Mouse (Mus musculus) adrenal gland, adult 8-10 months (tissue): ENCODE data around the gene Dph5. TPM values are rescaled to one million over a fixed set of nuclear protein-coding genes. Genes with fewer than 3 reads are reported as not detected.
"Not testable (repeated sequence)": the region's sequence is repeated elsewhere in the genome, so short reads cannot be mapped to it uniquely, and the experiment has no call there.

Experiments used
- DNase-seq: peaks from one replicate; pipeline ENCODE4 v3.0.0; 2022
- total RNA-seq, 4 experiments: library from RNA; stranded (reverse); gene quantifications; 2 replicates each; pipeline ENCODE4 v1.2.4; 2022

The Dph5 gene
- total RNA-seq = 10 to 100 TPM; 19.4 to 27.2 (median 21.3) TPM

DNA sequence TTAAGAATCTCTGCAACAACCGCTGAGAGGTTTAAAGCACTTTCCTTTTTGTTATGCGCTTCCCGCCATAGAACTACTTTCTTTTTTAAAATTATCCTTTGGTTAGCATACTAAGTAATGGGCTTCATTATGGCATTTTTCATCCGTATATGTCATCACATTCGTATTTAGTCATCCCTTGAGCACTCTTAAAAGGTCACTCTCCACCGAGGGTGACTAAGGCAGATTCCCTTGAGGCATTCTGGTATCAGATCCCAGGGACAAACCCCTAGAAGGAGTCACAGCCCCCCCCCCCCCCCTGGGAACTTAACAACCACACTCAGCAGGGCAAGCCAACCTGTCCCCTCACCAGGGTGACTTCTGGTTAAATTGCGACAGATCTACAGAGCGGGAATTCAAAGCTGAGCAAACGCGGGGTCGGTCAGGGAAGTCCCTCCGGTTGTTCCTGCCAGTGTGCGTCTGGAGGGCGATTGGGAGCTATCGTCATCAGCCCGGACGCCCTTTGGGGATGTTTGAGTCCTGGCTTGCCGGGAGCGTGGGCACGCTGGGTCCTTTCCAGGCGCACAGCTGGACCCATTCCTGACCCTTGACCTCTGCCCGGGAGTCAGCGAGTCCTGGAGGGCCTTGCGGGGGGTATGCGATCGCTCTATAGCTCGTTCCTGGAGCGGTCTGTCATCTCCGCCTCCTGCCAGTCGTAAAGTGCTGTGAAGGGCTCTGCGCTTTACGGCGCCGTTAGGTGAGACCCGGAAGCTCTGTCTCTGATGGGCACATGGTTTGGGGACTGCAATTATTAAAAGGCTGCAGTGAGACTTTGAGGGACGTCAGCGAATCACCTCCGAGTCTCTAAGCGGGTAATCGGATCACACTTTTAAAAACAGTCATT is at the start of gene Dph5:
Gene Dph5 (plus strand): TSS at position 411 of the 883 bp plus-strand sequence.
- DNase-seq = peak; percentile 88

DNA sequence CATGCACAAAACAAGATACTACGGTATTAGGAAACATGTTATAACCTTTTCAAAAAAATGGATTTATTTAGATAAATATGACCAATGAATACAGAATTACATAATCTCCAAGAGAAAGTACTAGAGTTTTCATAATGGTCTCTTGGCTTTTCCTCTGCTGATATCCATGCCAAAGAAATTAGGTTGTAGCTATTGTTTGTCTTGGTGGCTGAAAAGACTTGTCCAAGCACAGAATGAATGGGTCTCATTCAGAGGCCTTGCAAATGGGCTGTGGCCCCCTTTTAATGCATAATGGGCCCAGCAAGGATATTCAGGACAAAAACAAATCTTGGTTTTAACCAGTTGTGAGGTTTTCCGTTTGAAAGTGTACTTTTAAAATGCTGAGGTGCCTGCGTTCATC is 43.1 kb upstream of the Dph5 start:
- DNase-seq = no peak

DNA sequence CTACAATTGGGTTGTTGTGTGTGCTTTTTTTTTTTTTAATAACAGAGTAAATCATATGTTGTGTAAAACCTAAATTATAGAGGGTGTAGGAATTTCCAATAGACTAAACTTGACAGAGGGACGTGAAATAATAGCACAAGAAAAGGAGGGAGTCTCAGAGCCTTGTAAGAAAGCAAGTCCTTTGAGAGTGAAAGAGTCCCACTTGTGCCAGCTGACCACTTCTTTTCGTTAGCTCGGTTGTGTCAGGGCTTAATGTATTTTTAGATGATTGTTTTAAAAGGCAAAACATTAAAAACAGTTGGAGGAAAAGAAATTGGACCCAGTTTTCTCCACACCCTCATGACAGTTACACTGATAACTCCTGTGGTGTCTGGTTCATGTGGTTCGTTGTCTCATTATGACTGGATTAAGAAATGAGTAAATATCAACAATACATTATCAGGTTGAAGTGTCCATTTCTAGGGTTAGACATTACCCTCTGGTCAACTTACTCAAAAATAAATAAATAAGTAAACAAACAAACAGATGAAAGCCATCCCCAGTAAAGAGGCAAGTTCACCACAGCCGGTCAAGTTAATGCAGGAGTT is 42.5 kb upstream of the Dph5 start:
- no peak for DNase-seq

DNA sequence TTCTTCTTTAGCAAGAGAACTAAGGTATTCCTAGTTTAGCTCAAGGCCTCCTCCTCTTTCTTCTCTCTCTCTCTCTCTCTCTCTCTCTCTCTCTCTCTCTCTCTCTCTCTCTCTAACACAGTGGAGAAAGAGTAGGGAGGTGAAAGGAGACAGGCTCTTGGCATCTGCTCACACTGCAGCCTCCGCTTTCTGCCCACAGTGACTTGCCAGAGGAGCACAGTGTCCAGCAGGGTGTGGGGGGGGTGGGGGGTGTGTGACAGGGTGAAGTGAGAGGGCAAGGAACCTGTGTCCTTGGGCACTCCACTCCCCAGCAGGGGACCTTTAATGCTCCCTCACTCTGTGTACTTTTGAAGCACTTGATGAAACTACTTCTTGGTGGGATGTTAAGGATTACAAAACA is 41.9 kb upstream of the Dph5 start:
- no peak for DNase-seq

DNA sequence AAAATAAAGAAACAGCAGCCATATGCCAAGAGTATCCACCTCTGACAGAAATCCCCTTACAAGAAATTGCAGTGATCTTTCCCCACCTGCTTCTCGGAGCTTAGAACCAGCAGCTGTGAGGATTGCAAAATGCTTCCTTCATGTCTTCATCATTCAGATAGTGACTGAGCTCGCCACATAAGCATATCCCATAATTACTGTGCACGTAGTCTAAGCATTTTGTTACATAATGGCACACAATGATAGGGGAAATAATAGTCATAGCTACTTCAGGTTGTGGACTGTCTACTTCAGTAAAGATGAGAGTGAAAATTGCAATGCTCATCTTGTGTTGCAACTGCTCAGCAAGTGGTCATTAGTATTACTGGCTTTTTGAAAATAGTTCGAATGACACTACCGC is 41.5 kb upstream of the Dph5 start:
- DNase-seq = no peak

DNA sequence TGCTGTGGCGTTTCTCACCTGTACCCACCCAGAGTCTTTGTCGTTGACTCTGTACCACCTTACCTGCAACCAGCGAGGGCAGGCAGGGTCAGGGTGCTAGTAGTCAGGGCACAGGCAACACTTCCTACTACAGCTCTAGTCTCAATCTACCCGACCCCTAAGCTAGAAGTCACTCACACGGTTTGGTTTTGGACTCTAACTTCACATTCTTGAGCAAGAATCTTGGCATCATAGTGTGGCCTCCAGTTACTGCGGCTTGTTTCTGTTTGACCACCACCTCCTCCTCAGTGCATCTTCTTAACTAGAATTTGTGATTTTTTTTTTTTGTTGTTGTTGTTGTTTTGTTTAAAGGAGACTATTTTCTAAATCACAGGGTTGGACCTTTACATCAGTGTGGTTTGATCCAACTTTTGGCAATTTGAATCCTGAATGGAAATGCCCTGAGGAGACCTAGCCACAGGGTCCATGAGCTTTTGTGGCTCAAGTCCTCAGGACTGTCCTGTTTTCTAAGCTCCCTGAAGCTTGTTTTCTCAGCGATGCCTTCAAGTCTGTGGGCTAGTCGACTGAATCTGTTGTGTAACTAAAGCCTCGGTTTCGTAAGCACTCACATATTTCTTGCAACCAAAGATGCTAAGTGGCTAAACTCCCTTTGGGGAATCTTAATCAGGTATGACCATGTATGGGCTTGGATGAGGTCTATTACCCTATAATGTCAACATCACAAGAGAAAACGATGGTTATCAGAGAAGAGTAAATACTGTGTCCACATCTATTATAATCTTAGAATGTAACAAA is 38.8 kb upstream of the Dph5 start:
- no peak for DNase-seq

DNA sequence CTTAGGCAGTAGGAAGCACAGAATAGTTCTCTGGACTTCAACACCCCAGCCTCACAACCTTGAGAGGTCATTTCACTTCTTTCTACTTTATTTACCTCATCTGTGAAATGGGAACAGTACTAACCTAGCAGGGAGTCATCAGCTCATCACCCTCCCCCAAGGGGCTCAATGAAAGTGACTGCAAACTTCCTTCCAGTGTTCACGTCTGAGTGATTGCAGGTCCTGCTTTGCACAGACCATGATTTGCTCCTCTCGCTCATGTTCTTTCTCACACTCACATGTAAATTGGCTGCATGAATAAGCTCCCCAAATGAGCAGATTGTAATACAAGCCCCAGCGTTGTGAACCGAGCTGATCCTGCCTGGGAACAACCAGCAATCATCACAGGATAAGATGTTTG is 36.7 kb upstream of the Dph5 start:
- DNase-seq = no peak

DNA sequence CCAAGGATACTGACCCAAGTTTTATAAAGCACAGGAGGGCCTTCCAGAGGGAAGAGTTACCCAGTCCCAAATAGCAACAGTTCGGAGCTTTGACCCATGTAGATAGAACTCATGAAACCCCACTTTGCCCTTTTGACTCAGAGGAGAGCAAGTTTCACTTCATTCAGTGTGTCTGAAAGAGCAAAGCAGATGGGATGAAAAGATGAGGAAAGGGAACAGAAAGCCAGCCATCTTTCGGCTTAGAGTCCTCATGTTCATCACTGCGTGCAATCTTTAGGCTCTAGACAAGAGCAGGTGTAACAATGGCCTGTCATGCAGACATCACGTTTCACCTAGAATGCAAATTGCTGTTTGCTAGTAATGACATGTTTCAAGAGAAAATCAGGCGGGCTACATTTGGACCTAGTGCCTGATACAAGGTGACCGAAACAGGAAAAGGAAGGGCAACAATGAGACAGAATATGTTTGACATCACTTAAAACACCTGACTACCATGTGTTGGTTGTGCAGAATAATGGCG is 32.9 kb upstream of the Dph5 start:
- no peak for DNase-seq

DNA sequence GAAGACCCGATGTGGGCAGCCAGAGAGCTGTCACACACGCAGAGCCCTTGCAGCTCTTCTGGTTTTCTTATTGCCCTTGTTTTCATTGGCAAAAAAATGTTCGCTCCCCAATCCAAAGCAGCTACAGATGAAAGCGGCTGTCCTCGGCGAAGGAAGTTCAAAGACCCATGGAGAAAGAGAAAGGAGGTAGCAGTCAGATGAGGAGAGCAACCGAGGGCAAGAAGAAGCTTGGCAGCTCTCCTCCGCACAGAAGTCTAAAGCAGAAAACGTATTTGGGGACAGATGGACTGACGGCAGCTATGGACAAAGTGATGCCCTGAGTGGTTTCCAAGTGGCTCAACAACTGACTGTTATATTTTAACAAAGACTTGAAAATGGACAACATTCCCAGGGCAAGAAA is 32.1 kb upstream of the Dph5 start:
- no peak for DNase-seq

DNA sequence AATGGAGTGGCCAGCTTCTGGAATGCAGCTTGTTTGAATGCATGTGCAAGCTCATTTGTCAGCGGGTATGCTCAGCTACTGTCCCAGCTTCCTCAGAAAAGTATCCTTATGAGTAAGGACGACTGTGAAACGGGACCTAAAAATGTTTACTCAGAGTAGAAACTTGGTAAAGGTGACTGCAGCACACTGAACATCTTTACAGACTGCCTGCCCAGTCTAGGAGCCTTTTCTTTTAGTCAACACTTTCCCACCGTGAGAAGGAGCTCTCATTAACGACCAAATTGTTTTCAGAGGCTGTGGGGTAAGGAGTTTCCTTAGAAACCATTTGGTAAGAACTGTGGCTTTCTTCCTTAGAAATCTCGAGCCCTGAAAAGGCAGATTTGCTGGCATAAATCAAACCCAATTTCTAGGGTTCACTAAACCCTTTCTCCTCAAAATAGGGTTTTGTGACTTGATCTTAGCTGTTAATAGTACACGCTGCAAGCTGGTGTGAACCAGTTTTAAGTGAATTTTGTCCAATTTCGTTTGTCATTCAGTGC is 31.1 kb upstream of the Dph5 start:
- no peak for DNase-seq

DNA sequence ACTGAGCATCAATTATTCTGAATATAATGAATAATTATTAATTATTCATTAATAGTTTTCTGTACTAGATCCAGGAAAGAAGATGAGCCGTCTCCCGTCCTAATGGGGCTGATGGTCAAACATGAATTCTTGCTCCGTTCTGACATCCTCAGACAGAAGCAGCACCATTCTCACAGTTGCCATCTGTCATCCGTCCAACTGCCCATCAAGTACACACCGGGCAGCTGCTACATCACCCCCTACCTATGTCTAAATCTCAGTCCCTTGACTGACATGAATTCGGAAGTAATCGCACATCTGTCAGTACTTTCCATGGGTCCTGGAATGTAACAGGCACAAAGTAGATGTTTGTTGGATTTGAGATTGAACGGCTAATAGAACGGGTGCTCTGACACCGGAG is 30.2 kb upstream of the Dph5 start:
- no peak for DNase-seq

DNA sequence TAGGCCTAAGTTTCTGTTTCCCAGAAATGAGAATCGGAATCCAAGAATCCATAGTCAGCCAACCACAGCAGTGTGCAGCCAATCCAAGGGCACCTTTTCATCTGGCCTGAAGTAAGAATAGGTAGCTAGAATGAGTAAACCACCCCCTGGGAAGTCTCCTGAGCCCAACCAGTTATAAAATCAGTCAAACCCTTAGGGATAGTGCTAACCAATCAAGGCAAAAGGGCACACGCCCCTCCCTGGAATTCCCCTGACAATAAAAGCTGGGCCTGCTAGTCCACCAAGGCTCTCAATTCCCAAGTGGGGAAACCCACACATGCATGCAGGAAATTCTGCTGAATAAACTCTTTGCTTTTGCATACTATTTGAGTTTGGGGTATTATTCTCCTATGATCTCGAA is 28.8 kb upstream of the Dph5 start:
- DNase-seq = no peak

DNA sequence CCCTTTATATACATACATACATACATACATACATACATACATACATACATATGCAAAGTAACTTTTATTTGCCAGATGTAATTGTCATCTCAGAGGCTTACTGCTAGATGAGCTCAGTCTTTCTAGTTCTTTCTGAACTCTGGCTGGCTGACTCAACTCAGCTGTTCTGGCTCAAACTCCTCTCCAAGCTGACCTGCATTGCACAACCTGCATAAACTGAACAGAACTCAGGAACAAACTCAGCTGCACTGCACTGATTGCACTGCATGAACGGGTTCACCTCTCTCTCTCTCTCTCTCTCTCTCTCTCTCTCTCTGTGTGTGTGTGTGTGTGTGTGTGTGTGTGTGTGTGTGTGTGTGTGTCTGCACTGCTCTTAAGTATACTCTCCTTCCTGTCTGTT is 26.9 kb upstream of the Dph5 start:
- not testable (repeated sequence) for DNase-seq

DNA sequence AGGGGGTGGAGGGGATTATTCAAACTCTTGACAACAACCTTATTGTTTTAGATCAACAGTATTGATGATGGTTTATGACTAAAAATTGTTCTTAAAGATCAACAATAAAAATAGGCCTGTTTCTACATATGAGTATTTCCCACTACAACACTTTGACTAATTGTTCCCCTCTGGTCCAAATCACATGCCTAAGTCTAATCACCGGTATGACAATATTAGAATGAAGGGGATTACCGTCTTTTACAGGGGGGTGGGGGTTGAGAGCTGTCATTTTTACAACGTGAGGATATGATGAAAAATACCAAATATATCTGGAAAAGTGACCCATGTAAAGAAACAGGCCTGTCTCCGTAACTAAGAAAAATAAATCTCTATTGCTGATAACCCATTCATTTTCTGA is 24.1 kb upstream of the Dph5 start:
- DNase-seq = no peak

DNA sequence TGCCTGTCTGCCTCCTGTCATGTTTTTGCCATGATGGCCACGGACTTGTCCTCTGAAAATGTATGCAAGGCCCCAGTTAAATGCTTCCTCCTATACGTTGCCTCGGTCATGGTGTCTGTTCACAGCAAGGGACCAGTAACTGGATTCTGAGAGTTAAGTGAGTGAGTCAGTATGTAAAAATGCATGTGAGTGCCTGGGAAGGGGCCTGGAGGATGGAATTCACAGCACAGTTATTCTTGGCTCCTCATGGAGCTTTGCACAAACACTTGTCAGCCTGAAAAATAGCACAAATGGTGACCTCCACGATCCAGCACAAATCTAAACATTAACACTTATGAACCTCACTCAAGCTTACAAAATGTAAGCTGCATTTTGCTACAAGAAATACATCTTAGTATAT is 20.5 kb upstream of the Dph5 start:
- DNase-seq = no peak

DNA sequence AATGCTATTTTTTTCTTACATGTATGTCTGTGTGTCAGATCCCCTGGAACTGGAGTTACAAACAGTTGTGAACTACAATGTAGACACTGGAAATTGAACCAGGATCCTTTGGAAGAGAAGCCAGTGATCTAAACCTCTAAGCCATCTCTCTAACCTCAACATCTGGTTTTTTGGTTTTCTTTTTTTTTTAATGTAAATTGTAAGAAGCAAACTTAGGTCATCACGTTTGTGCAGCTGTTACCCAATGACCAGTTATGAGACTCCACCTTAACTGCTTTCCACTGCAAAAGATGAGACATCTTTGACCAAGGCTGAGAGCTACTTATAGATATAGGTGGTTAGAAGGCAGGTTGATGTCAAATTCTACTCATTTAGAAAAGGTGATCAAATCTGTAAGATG is 19.7 kb upstream of the Dph5 start:
- no peak for DNase-seq

DNA sequence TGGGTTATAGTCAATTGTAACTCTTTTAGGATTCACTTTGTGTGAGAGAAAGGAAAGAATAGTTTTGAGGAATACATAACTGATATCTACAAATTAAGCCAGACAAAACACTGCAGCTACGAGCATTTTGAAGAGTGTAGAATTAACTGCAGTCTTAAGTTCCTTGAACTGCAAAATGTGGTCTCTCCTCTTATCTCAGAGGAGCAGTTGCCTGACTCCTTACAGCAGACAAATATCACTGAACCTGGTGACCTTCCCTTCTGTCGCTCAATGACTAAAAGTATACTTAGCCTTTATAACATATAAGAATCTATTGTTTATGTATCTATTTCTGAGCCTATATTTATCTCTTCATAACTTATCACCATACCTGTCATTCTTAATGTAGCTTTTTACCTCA is 18.3 kb upstream of the Dph5 start:
- no peak for DNase-seq

DNA sequence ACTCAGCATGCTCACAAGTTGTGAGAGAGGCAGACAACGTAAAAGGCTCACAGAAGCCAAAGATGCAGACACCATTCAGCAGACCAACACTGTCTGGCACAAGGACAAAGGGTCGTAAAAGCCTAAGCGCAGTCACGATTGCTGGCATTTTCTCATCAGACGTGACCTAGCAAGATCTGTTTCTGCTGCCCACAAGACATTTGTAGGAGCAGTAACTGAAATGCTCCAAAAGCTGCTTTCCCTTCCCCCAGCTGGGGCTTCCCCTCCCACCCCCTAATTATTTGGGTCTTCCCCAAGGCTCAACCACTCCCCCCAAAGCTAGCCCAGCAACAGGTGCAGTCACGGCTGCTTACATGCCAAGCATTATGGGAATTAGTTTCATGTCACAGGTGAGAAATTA is 12.1 kb upstream of the Dph5 start:
- DNase-seq = no peak

DNA sequence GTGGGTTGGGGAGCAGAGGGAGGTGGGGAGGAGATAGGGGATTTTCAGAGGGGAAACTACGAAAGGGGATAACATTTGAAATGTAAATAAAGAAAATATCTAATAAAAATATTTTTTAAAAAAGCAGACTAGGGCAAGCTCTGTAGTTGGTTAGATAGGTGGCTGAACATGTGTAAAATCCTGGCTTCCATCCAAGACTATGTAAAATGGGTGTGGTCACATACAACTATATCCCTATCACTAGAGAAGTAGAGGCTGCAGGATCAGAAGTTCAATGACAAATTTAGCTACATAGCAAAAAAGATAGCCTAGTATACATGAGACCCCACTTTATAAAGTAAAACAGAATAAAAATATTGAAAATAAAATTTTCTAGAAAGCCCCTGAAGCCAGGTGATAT is 10.5 kb upstream of the Dph5 start:
- no peak for DNase-seq

DNA sequence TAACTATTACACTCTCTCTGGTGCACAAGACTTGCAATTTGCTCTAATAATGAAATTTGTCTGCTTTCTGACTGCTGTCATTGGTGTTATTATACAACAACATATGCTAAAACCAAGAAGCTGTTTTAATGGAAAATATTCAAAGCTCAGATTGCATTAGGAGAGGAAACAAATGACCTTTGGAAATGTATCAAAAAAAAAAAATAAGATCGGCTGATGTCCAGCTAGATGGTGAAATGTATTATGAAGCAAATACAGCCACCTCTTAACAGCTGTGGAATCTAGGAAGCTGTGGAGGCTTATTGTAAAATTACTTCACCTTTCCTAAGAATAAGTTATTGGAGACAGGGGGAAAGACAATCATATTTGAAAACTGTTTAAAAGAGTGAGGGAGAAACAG is 3.6 kb upstream of the Dph5 start:
- DNase-seq = no peak

DNA sequence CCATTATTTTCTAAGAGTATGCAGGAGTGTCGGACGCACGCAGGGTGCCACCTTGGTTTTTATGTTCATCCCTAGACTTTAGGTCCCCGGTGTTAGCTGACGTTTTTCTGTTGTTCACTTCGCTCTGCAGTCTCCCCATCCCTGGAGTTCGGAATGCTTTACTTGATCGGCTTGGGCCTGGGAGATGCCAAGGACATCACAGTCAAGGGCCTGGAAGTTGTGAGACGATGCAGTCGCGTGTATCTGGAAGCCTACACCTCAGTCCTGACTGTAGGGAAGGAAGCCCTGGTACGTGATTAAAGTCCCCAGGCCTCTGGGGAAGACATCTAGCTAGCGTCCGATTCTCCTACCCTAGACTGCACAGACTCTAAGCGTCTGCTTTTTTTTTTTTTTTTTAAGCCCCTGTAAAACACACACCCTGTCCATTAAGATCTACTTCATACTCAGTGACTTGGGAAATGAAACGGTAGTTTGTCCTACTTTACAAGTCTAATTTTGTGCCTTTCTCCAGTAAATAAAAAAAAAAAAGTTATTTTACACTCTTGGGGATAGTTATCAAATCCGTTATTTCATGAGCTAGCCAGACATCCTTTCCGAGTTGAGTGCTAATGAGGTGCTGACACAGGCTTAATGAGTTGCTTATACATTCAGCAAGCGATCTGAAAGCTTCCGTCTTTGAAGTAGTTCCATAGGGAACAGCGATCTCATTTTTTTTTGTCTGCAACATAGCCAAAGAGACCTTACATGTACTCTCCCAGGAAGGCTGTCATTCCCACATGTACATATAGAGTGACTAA is 871 bp downstream of the Dph5 start:
- DNase-seq = no peak

DNA sequence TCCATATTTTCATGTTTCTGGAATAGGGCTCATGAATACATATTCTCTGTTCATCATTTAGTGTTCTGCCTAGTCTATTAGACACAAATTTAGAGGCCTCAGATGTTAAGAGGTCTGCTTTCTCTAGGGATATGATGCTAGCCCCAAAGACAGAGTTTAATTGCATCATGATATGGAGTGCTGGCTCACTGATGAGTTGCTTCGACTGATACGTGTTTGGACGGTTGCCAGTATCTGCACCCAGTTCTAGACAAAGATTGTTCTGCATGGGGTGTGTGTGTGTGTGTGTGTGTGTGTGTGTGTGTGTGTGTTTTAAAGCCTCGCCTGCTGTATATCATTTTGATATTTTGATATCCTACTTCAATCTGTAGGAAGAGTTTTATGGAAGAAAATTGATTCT is 4.7 kb downstream of the Dph5 start:
- DNase-seq = no peak
